Mouse (Mus musculus) brain, embryonic 18.5 days (tissue): ENCODE measurements around the gene Dlk1.
"Not testable (repeated sequence)": the region's sequence is repeated elsewhere in the genome, so short reads cannot be mapped to it uniquely, and the experiment has no call there.

ENCODE experiments used
- DNase-seq: peaks from one replicate; pipeline ENCODE4 v3.0.0-alpha.2; 2012; ENCODE audit warnings: low read depth, low spot score

Dlk1 gene

GRCm38 (mm10) chr12:109438383-109438782 is 14.2 kb upstream of the Dlk1 start:
- DNase-seq: no peak

- DNase-seq: no peak
Observed at GRCm38 (mm10) chr12:109439974-109440373, 12.6 kb upstream of the Dlk1 start.

DNA sequence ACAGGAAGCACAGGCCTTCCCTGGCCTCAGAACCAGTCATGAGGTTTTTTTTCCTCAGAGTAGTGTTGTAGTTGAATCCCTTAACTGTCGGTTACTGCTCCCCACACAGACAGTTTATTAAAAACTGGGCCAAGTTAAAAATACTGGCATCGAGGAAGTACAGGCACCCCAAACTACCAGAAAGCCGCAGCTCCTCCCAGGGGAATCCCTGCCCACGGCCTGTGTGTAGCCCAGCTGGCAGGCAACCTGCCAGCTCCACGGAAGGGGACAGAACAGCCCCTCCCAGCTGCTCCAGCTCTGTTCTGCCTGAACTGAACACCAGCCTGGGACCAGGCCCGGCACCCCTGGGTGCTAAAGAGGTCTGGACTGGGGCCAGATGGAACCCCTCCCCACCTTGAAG is 11.3 kb upstream of the Dlk1 start:
- no peak for DNase-seq

- DNase-seq: no peak
Observed at GRCm38 (mm10) chr12:109442115-109442514, 10.5 kb upstream of the Dlk1 start.

GRCm38 (mm10) chr12:109443276-109443675 is 9.3 kb upstream of the Dlk1 start:
- DNase-seq: no peak

- no peak for DNase-seq
Observed at GRCm38 (mm10) chr12:109444999-109445398, 7.6 kb upstream of the Dlk1 start.

DNA sequence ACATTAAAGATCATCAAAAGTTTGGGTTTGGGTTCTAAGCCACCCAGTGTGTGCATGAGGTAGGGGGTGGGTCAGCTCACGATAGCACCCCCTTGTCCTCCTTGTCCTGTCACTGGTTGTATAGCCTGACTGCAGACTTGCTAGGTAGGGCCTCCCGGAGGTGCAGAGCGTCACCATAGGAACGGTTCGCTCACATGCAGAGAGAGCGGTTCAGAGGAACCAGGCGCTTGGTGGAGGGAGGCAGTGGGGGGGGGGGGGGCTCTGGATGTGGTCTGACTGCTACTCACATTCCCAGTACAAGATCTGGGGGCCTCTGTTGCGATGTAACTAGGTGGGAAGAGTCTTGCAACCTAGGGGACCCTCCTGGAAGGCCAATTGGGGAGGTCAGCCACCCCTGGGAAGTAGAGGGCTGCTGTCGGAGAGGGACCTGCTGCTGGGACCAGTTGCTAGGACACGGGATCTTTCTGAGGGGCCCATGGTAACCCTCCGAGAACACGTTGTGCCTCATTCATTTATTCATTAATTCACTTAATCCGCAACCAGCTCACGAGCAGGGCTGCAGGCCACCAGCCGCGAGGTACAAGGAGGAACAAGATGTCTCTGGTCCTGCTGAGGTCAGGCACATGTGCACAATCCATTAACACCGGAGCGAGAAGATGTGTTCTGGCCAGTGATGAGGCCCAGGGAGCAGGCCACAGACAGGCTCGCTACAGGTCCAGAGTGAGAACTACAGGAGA is 7.0 kb upstream of the Dlk1 start:
- no peak for DNase-seq

GRCm38 (mm10) chr12:109446236-109446941 is 6.2 kb upstream of the Dlk1 start:
- no peak for DNase-seq

- DNase-seq: no peak
Observed at GRCm38 (mm10) chr12:109449421-109450411, 2.9 kb upstream of the Dlk1 start.

DNA sequence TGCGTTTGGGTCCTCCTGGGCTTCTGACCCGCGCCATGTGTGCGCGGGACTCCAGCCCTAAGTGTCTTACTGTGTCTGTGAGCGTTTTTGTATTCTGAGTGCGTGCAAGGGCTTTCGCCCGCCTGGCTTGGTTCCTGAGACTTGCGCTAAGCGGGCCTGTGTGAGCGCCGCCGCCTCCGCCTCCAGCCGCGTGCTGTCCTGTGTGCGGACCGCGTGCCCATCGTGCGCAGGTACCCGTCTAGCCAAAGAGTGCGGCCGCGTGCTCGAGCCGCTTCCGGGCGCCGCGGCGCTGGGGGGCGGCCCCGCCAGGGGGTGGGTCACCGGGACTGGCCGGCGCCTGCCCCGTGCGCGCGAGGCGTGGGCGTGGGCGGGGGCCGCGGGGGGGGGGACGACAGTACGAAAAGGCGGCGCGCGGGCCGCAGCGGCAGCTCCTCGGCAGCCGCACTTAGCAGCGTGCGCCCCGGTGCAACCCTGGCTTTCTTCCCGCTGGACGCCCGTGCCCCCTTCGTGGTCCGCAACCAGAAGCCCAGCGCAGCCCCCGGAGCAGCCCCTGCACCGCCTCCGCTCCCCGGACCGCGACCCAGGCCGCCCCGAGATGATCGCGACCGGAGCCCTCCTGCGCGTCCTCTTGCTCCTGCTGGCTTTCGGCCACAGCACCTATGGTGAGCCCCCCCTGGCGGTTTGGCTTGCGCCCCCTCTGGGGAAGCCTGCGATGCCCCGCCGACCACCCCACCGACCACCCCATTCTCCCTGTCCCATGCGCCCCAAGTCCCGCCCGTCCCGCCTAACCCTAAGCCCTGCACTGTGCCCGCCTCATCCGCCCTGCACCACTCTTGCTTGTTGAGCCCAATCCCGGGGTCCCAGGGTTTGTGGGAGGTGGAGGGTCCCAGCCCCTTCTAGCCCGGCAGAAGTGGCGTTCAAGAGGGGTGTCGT is 708 bp downstream of the Dlk1 start:
- DNase-seq: no peak

GRCm38 (mm10) chr12:109454137-109454536 is 1.5 kb downstream of the Dlk1 start:
- DNase-seq: no peak

DNA sequence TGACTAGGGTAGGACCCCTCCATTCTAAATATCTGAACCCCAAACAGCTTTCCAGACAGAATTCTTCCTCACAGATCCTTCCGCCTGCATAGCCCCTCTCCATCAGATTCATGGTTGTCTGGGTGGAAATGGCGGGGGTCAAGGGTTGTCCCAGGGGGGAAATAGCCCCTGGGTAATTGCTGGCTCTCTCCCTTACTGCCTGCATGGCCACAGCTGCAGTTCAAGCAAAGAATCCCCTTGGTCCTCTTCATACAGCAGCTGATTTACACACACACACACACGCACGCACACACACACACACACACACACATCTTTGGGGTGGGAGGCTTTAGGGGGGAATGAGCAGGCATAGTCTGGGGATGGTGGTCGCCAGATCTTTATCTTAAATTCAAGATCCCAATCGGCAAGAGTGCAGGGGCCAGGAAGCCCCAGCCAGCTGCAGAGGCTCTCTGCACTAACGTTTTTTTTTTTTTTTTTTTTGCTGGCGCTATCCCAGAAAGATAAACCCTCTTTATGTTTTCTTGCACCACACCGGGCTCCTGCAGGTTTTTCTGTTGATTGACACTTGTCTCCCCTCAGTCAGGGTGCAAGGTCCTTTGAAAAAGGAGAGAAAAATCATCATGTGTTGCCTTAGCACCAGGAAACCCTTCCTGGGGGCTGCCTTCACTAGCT is 4.0 kb downstream of the Dlk1 start:
- no peak for DNase-seq

DNA sequence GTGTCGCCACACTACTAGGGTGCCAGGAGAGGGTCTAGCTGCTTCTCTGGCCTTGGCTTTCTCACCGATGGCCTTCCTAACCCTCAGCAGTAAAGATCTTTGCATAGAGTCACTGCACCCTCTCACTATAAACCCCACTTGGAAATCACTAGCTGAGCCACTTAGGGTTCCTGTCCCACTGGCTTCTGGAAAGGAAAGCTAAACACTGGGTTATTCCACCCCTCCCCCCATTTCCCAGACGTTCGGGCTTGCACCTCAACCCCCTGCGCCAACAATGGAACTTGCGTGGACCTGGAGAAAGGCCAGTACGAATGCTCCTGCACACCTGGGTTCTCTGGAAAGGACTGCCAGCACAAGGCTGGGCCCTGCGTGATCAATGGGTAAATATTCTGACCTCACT is 5.2 kb downstream of the Dlk1 start:
- no peak for DNase-seq

DNA sequence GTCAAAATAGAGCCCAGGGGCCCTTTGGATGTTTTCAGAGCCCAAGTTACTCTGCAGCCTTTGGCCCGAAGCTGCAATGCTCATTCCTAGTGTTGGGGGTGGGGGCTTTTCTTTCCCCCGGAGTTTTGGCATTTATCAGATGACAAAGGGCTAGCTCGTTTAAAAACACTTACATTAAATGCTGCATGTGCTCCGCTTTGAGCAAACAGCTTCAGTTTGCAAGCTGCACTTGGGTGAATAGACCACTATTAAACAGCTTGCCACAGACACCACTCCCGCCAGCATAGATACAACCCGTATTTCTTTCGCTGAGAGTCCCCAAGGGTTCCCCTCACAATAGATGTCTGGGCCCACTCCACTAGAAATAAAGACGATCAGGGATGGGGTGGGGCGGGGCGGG is 6.3 kb downstream of the Dlk1 start:
- DNase-seq: no peak

GRCm38 (mm10) chr12:109459481-109460401 is 7.1 kb downstream of the Dlk1 start:
- no peak for DNase-seq

GRCm38 (mm10) chr12:109462594-109462993 is 10.0 kb downstream of the Dlk1 start:
- no peak for DNase-seq

DNA sequence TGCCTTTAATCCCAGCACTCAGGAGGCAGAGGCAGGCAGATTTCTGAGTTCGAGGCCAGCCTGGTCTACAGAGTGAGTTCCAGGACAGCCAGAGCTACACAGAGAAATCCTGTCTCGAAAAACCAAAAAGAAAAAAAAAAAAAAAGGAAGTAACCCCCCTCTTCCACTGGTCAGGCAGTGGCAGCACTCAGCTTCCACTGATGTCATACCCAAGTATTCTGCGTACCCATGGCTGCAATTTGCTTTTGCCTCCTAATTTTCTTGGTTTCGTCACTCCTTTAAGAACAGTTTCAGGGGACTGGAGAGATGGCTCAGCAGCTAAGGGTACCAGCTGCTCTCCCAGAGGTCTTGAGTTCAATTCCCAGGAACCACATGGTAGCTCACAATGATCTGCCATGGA is 14.8 kb downstream of the Dlk1 start:
- not testable (repeated sequence) for DNase-seq

DNA sequence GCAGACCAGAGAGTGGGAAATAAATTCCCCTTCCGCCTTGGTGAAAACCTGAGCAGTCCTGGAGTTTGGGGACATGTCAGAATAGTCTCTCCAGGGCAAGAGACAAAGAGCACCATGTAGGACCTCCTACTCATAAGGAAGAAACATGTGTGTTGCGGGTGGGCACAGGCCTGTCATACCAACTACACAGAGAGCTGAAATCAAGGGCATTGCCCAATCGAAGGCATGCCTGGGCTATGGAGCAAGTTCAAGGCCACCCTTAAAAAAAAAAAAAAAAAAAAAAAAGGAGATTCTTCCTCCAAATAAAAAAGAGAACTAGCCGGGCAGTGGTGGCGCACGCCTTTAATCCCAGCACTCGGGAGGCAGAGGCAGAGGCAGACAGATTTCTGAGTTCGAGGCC is 17.2 kb downstream of the Dlk1 start:
- no peak for DNase-seq

GRCm38 (mm10) chr12:109472627-109473026 is 20.0 kb downstream of the Dlk1 start:
- DNase-seq: no peak
